Mouse (Mus musculus) G1E (cell line): ENCODE data around the gene Tmem192.

Experiments
- CTCF ChIP-seq: IDR thresholded peaks from 2 replicates; pipeline ENCODE4 v1.5.1; 2012; ENCODE audit warnings: low read depth, low read length, inconsistent platforms, mixed read lengths
- GATA1 ChIP-seq: IDR thresholded peaks from 2 replicates; pipeline ENCODE4 v1.6.1; 2012; ENCODE audit warnings: borderline replicate concordance, low read length, inconsistent platforms, mixed read lengths
- POLR2AphosphoS5 ChIP-seq: IDR thresholded peaks from 2 replicates; pipeline ENCODE4 v1.6.1; 2012; ENCODE audit warnings: low read depth, low read length, inconsistent platforms; ENCODE audit not compliant: insufficient replicate concordance
- TAL1 ChIP-seq: conservative IDR thresholded peaks from 2 replicates; pipeline ENCODE4 v1.6.1; 2012; ENCODE audit warnings: low read depth, low read length, inconsistent platforms, mixed read lengths

GRCm38 (mm10) chr8:64942946-64943345 is 4.0 kb upstream of the Tmem192 start:
- no peak for TF ChIP-seq CTCF
- no peak for TF ChIP-seq GATA1
- no peak for TF ChIP-seq TAL1
- TF ChIP-seq POLR2AphosphoS5, result no peak
